ENCODE assay signal across 27 mouse cellular contexts in the genomic region with DNA sequence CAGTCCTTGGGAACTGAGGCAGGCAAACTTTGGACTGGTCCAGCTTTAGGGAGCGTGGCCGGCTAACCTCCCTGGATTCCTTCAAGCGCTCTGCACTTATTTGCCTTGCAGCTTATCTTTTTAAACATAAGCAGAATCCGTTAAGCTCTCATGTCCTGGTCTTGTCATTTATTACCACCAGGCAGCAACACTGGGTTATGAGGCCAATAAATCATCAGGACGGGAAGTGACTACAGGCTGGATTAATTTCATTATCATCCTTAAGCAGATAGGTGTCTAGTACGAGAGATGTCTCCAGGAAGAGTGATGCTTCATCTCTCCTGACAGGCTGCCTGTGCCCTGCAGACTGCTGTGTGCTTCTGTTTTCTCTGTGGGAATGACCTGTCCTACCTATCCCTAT.
DNase-seq lines count a peak whose midpoint lies in the region; ATAC-seq and TF ChIP-seq lines count a peak whose summit lies in the region.
"Had no signal": no experiment of that assay in that cellular context is flagged by ENCODE, and none has a peak within 500 bp of the region (broad histone marks: within the 10 kb centered on the region; RNA-seq: fewer than 3 reads in every experiment).

No protein-coding gene starts in this region.

- TF ChIP-seq POLR2A in CH12.LX (IDR thresholded peaks at IDR 0.05; ENCODE audit: low read depth, low read length), result 0 out of 2 replicates have a peak, but pooled peaks have one; percentile 13
- no peak for TF ChIP-seq POLR2A in heart, adult 2 months (IDR thresholded peaks at IDR 0.05; ENCODE audit: insufficient read depth, low read depth, low read length)

- TF ChIP-seq CTCF in CH12.LX (conservative IDR thresholded peaks at IDR 0.05 in 1 of 2, IDR thresholded peaks at IDR 0.05 in 1 of 2; ENCODE audit: low read depth in 2 of 2, low read length in 2 of 2), result no peak
- no peak for TF ChIP-seq CTCF in heart, adult 2 months (IDR thresholded peaks at IDR 0.05)

- WGBS in hindbrain, embryonic 14.5 days, result 69% methylated on average over 6 of the region's 6 CpGs
- WGBS in hindbrain, embryonic 10.5 days, result 86% methylated on average over 6 of the region's 6 CpGs
- WGBS in liver, embryonic 16.5 days (ENCODE audit: insufficient replicate concordance), result 27% methylated on average over 6 of the region's 6 CpGs
- WGBS in heart, adult 2 months, result 89% methylated on average over 6 of the region's 6 CpGs

- H3K4me1 ChIP-seq in hindbrain, embryonic 14.5 days (replicated peaks; ENCODE audit: control insufficient read depth, insufficient read depth, low read length), result 0 out of 2 replicates have a peak, but pooled peaks cover 9% of the 10 kb centered on the region
- peaks cover 22% of the 10 kb centered on the region for H3K4me1 ChIP-seq in hindbrain, embryonic 10.5 days (replicated peaks)
- H3K4me1 ChIP-seq in CH12.LX (ENCODE audit: control insufficient read depth in 1 of 2, insufficient read depth in 2 of 2), result peaks cover 13 to 46% of the 10 kb centered on the region in 2 experiments
- H3K4me1 ChIP-seq in liver, embryonic 16.5 days (ENCODE audit: control insufficient read depth, low read depth, low read length), result no peaks in the 10 kb centered on the region; the same call in 1 of the 2 replicates
- peaks cover 3% of the 10 kb centered on the region for H3K4me1 ChIP-seq in heart, adult 2 months (ENCODE audit: control insufficient read depth, insufficient read depth, low read length)
- H3K4me1 ChIP-seq: intestine, embryonic 15.5 days had no signal

- intact Hi-C loops in heart, adult 2 months (cut with DNase I), result loop anchor here (10.0 kb wide), 1 partner anchor 183 kb away; no protein-coding TSS in a partner anchor

- H3K79me2 ChIP-seq in CH12.LX (replicated peaks; ENCODE audit: control insufficient read depth, extremely low read depth, insufficient read depth, poor library complexity, severe bottlenecking), result no peaks in the 10 kb centered on the region; the same call in 1 of the 2 replicates
- H3K79me2 ChIP-seq in heart, adult 2 months (replicated peaks; ENCODE audit: control insufficient read depth, insufficient read depth, low read length), result no peaks in the 10 kb centered on the region

- no peak overlapping the region for H3K4me3 ChIP-seq in hindbrain, embryonic 14.5 days (replicated peaks; ENCODE audit: low read length)
- no peak overlapping the region for H3K4me3 ChIP-seq in hindbrain, embryonic 10.5 days
- no peak overlapping the region for H3K4me3 ChIP-seq in CH12.LX (replicated peaks in 1 of 3; ENCODE audit: low read depth in 2 of 3, low read length in 2 of 3, poor library complexity in 1 of 3)
- H3K4me3 ChIP-seq in liver, embryonic 16.5 days (ENCODE audit: low read depth, low read length), result no peak overlapping the region
- no peak overlapping the region for H3K4me3 ChIP-seq in heart, adult 2 months
- H3K4me3 ChIP-seq: intestine, embryonic 15.5 days; layer of hippocampus, adult 2 months; lung, embryonic 15.5 days; midbrain, embryonic 10.5 days; myocyte; neural tube, embryonic 15.5 days; stomach, embryonic 15.5 days had no signal

- ATAC-seq in hindbrain, embryonic 14.5 days (ENCODE audit: low FRiP score), result peak; percentile 46; the same call in 1 of the 2 replicates
- ATAC-seq in liver, embryonic 16.5 days (ENCODE audit: low read depth), result 0 out of 2 replicates have a peak, but pooled peaks have one; percentile 12
- ATAC-seq: CD4-positive, CD25-positive, alpha-beta regulatory T cell, adult 4 months; forebrain, postnatal 0 days; intestine, embryonic 15.5 days; midbrain, embryonic 16.5 days had no signal

- no peak for TF ChIP-seq RAD21 in CH12.LX (IDR thresholded peaks at IDR 0.05; ENCODE audit: low read depth, low read length)

- no peak overlapping the region for H3K27ac ChIP-seq in hindbrain, embryonic 14.5 days
- H3K27ac ChIP-seq in hindbrain, embryonic 10.5 days, result no peak overlapping the region
- no peak overlapping the region for H3K27ac ChIP-seq in CH12.LX (ENCODE audit: insufficient read depth, low read depth)
- no peak overlapping the region for H3K27ac ChIP-seq in liver, embryonic 16.5 days (ENCODE audit: low read length)
- no peak overlapping the region for H3K27ac ChIP-seq in heart, adult 2 months
- H3K27ac ChIP-seq: intestine, embryonic 15.5 days; layer of hippocampus, adult 2 months; lung, embryonic 15.5 days; midbrain, embryonic 10.5 days; neural tube, embryonic 15.5 days; stomach, embryonic 15.5 days had no signal

- no peak overlapping the region for H3K9ac ChIP-seq in hindbrain, embryonic 14.5 days
- H3K9ac ChIP-seq in CH12.LX (ENCODE audit: insufficient read depth, low read depth), result no peak overlapping the region
- H3K9ac ChIP-seq in liver, embryonic 16.5 days (ENCODE audit: low read depth, low read length), result no peak overlapping the region
- no peak overlapping the region for H3K9ac ChIP-seq in heart, adult 2 months (ENCODE audit: low read depth, low read length)
- H3K9ac ChIP-seq: forebrain, postnatal 0 days; intestine, embryonic 15.5 days; lung, embryonic 15.5 days; neural tube, embryonic 15.5 days; stomach, embryonic 15.5 days had no signal

- no peak for DNase-seq in hindbrain, embryonic 14.5 days (ENCODE audit: low spot score)
- no peak for DNase-seq in hindbrain, embryonic 10.5 days (ENCODE audit: low spot score)
- no peak for DNase-seq in CH12.LX (ENCODE audit: extremely low read depth)
- peak; percentile 65 for DNase-seq in MN1 (ENCODE audit: low spot score)
- no peak for DNase-seq in heart, adult 2 months
- DNase-seq in thymus, postnatal 4 days, result no peak
- no peak for DNase-seq in layer of hippocampus, postnatal 36 days
- DNase-seq: adrenal gland, postnatal 10 days; cerebellum, adult 9-10 months; forebrain, postnatal 0 days; heart, postnatal 4 days; kidney, adult 8-10 months; kidney, postnatal 10 days; lung, postnatal 36 days; right cerebral cortex, adult 18-20 months; right cerebral cortex, postnatal 4 days; thymus, postnatal 25 days had no signal

- no peak for TF ChIP-seq EP300 in CH12.LX (IDR thresholded peaks at IDR 0.05; ENCODE audit: low read length)
- no peak for TF ChIP-seq EP300 in heart, adult 2 months (IDR thresholded peaks at IDR 0.05; ENCODE audit: insufficient read depth, low read depth, low read length)

- no peak overlapping the region for H3K4me2 ChIP-seq in hindbrain, embryonic 14.5 days (replicated peaks)
- H3K4me2 ChIP-seq in CH12.LX (ENCODE audit: insufficient read depth, low read depth, poor library complexity, severe bottlenecking), result no peak overlapping the region
- no peak overlapping the region for H3K4me2 ChIP-seq in liver, embryonic 16.5 days (ENCODE audit: low read depth, low read length)
- H3K4me2 ChIP-seq: intestine, embryonic 15.5 days; lung, embryonic 15.5 days; neural tube, embryonic 15.5 days; stomach, embryonic 15.5 days had no signal

- H3K9me3 ChIP-seq in hindbrain, embryonic 14.5 days (ENCODE audit: control insufficient read depth, low read length), result no peaks in the 10 kb centered on the region
- no peaks in the 10 kb centered on the region for H3K9me3 ChIP-seq in hindbrain, embryonic 10.5 days
- no peaks in the 10 kb centered on the region for H3K9me3 ChIP-seq in CH12.LX (replicated peaks; ENCODE audit: low read length)
- H3K9me3 ChIP-seq in liver, embryonic 16.5 days (replicated peaks; ENCODE audit: control insufficient read depth, low read length), result no peaks in the 10 kb centered on the region
- H3K9me3 ChIP-seq: intestine, embryonic 15.5 days; lung, embryonic 15.5 days; midbrain, embryonic 10.5 days; neural tube, embryonic 15.5 days; stomach, embryonic 15.5 days had no signal

- dilution Hi-C loops in CH12.LX (cut with MboI; ENCODE audit: extremely low pct_ligation_motif_present, extremely low pct_unique_long_range_greater_than_20kb, low sequenced_read_pairs), result loop anchor here (25.0 kb wide), 1 partner anchor 104 kb away; no protein-coding TSS in a partner anchor

- peaks cover 12% of the 10 kb centered on the region; the same call in 1 of the 2 replicates for H3K36me3 ChIP-seq in hindbrain, embryonic 14.5 days (replicated peaks; ENCODE audit: control insufficient read depth, insufficient read depth)
- H3K36me3 ChIP-seq in hindbrain, embryonic 10.5 days, result no peaks in the 10 kb centered on the region
- peaks cover 35 to 74% of the 10 kb centered on the region in 2 experiments for H3K36me3 ChIP-seq in CH12.LX (replicated peaks in 1 of 2; ENCODE audit: control insufficient read depth in 1 of 2, insufficient read depth in 1 of 2, low read length in 1 of 2)
- H3K36me3 ChIP-seq in liver, embryonic 16.5 days (ENCODE audit: control insufficient read depth, insufficient read depth), result no peaks in the 10 kb centered on the region
- H3K36me3 ChIP-seq in heart, adult 2 months (ENCODE audit: control insufficient read depth, insufficient read depth, low read length), result no peaks in the 10 kb centered on the region
- H3K36me3 ChIP-seq: intestine, embryonic 15.5 days; lung, embryonic 15.5 days; stomach, embryonic 15.5 days had no signal

- in situ Hi-C loops in CH12.LX (cut with MboI; ENCODE audit: low pct_ligation_motif_present, low pct_unique_long_range_greater_than_20kb, low sequenced_read_pairs), result no loop called here

- no peaks in the 10 kb centered on the region for H3K27me3 ChIP-seq in hindbrain, embryonic 14.5 days (ENCODE audit: control insufficient read depth, insufficient read depth, low read length)
- H3K27me3 ChIP-seq in hindbrain, embryonic 10.5 days (ENCODE audit: insufficient read depth, poor library complexity, severe bottlenecking), result no peaks in the 10 kb centered on the region; the same call in 1 of the 2 replicates
- no peaks in the 10 kb centered on the region for H3K27me3 ChIP-seq in CH12.LX (replicated peaks)
- H3K27me3 ChIP-seq in liver, embryonic 16.5 days (ENCODE audit: control insufficient read depth, insufficient read depth, low read depth, low read length), result no peaks in the 10 kb centered on the region
- no peaks in the 10 kb centered on the region for H3K27me3 ChIP-seq in heart, adult 2 months (ENCODE audit: control insufficient read depth, insufficient read depth, low read length)
- H3K27me3 ChIP-seq: intestine, embryonic 15.5 days; lung, embryonic 15.5 days; neural tube, embryonic 15.5 days; stomach, embryonic 15.5 days had no signal

TF ChIP-seq in CH12.LX, 34 proteins besides CTCF, POLR2A, EP300 and RAD21:
- no peak for TF ChIP-seq TCF12 (IDR thresholded peaks at IDR 0.05; ENCODE audit: low read depth, low read length)
- TF ChIP-seq HCFC1 (IDR thresholded peaks at IDR 0.05; ENCODE audit: low read depth, low read length), result no peak
- no peak for TF ChIP-seq USF2 (conservative IDR thresholded peaks at IDR 0.05; ENCODE audit: low read depth, low read length)
- no peak for TF ChIP-seq MAX (IDR thresholded peaks at IDR 0.05; ENCODE audit: low read length)
- TF ChIP-seq ZKSCAN1 (IDR thresholded peaks at IDR 0.05; ENCODE audit: borderline replicate concordance, low read depth, low read length), result no peak
